Comparison of ENCODE assay signal across 11 mouse cellular contexts in the genomic region with DNA sequence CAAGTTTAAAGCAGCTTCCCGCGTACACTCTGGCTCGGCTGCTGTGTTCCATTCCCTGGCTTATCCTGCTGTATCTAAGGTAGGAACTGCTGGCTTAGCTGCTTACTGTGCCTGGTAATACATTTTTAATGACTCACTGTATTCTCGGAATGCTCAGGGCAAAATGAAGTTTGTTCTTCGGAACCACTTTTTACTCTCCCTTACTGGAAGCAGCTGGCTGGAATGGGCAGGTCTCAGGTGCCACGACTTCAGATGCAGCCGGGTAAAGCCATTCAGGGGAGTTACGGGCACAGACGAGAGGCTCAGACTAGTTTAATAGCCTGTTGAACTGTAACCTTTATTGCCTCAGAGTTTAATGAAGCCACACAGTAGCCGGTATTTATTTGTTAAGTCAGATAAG. TPM values are rescaled to one million over a fixed set of nuclear protein-coding genes. Genes with fewer than 3 reads are reported as not detected.
A peak's percentile ranks its signal among the peaks of the same experiment; 100 is the strongest.
DNase-seq lines count a peak whose midpoint lies in the region; ATAC-seq lines count a peak whose summit lies in the region.
"Had no signal": no experiment of that assay in that cellular context is flagged by ENCODE, and none has a peak within 500 bp of the region (broad histone marks: within the 10 kb centered on the region; RNA-seq: fewer than 3 reads in every experiment).

No protein-coding gene starts in this region.

- no peak for DNase-seq in heart, adult 8-10 months (ENCODE audit: low spot score)
- peak; percentile 28 for DNase-seq in midbrain, embryonic 14.5 days
- DNase-seq in midbrain, embryonic 11.5 days (ENCODE audit: low spot score, missing footprints) = no peak
- no peak for DNase-seq in thymus, postnatal 14 days
- DNase-seq in layer of hippocampus, adult 8-10 months (ENCODE audit: low spot score in 2 of 2) = no peak
- DNase-seq: adrenal gland, postnatal 36 days had no signal

- H3K9me3 ChIP-seq in heart, embryonic 14.5 days (ENCODE audit: control insufficient read depth, low read length) = no peaks in the 10 kb centered on the region
- no peaks in the 10 kb centered on the region for H3K9me3 ChIP-seq in midbrain, embryonic 14.5 days (ENCODE audit: control insufficient read depth, low read length)
- no peaks in the 10 kb centered on the region for H3K9me3 ChIP-seq in midbrain, embryonic 11.5 days (ENCODE audit: control insufficient read depth, low read length)
- H3K9me3 ChIP-seq in kidney, embryonic 16.5 days (ENCODE audit: low read length) = no peaks in the 10 kb centered on the region
- no peaks in the 10 kb centered on the region for H3K9me3 ChIP-seq in stomach, embryonic 16.5 days (replicated peaks; ENCODE audit: control insufficient read depth, low read length)
- H3K9me3 ChIP-seq: limb, embryonic 12.5 days had no signal

- WGBS in heart, embryonic 14.5 days = 70% methylated on average over 10 of the region's 10 CpGs
- 75% methylated on average over 10 of the region's 10 CpGs for WGBS in midbrain, embryonic 14.5 days
- WGBS in midbrain, embryonic 11.5 days = 85% methylated on average over 10 of the region's 10 CpGs
- WGBS in kidney, embryonic 16.5 days = 55% methylated on average over 10 of the region's 10 CpGs
- WGBS in stomach, embryonic 16.5 days = 66% methylated on average over 10 of the region's 10 CpGs

- no peaks in the 10 kb centered on the region for H3K36me3 ChIP-seq in heart, embryonic 14.5 days (ENCODE audit: control insufficient read depth, insufficient read depth, low read length)
- H3K36me3 ChIP-seq in midbrain, embryonic 14.5 days (ENCODE audit: control insufficient read depth, insufficient read depth, low read length) = no peaks in the 10 kb centered on the region
- no peaks in the 10 kb centered on the region for H3K36me3 ChIP-seq in midbrain, embryonic 11.5 days (ENCODE audit: control insufficient read depth, insufficient read depth, low read length)
- no peaks in the 10 kb centered on the region for H3K36me3 ChIP-seq in kidney, embryonic 16.5 days (ENCODE audit: insufficient read depth, low read length)
- no peaks in the 10 kb centered on the region for H3K36me3 ChIP-seq in stomach, embryonic 16.5 days (ENCODE audit: control insufficient read depth, insufficient read depth, low read length)

- H3K4me2 ChIP-seq in heart, embryonic 14.5 days (ENCODE audit: low read length) = no peak overlapping the region
- no peak overlapping the region for H3K4me2 ChIP-seq in midbrain, embryonic 14.5 days (ENCODE audit: low read length)
- H3K4me2 ChIP-seq in midbrain, embryonic 11.5 days = no peak overlapping the region
- H3K4me2 ChIP-seq in kidney, embryonic 16.5 days (replicated peaks; ENCODE audit: low read depth, low read length) = no peak overlapping the region
- H3K4me2 ChIP-seq in stomach, embryonic 16.5 days (ENCODE audit: low read depth, low read length) = no peak overlapping the region
- H3K4me2 ChIP-seq: limb, embryonic 12.5 days had no signal

- ATAC-seq in heart, embryonic 14.5 days (ENCODE audit: insufficient number of reproducible peaks, insufficient read depth, low FRiP score, low read depth) = no peak
- ATAC-seq in midbrain, embryonic 14.5 days (ENCODE audit: low FRiP score, low TSS enrichment) = no peak
- ATAC-seq in midbrain, embryonic 11.5 days (ENCODE audit: low FRiP score) = no peak
- peak; percentile 82 for ATAC-seq in kidney, embryonic 16.5 days (ENCODE audit: low FRiP score, low TSS enrichment)
- ATAC-seq in stomach, embryonic 16.5 days (ENCODE audit: insufficient read depth, low FRiP score) = no peak
- ATAC-seq: CD4-positive, CD25-positive, alpha-beta regulatory T cell, adult 4 months had no signal

- H3K4me3 ChIP-seq in heart, embryonic 14.5 days (ENCODE audit: control insufficient read depth in 1 of 2, insufficient read depth in 1 of 2, low read depth in 1 of 2, low read length in 2 of 2) = no peak overlapping the region
- H3K4me3 ChIP-seq in midbrain, embryonic 14.5 days (replicated peaks; ENCODE audit: low read depth, low read length) = no peak overlapping the region
- no peak overlapping the region for H3K4me3 ChIP-seq in midbrain, embryonic 11.5 days (ENCODE audit: low read depth, low read length)
- no peak overlapping the region for H3K4me3 ChIP-seq in kidney, embryonic 16.5 days (ENCODE audit: low read length)
- no peak overlapping the region for H3K4me3 ChIP-seq in stomach, embryonic 16.5 days (replicated peaks; ENCODE audit: low read length)
- H3K4me3 ChIP-seq: limb, embryonic 12.5 days had no signal

- H3K9ac ChIP-seq in heart, embryonic 14.5 days (ENCODE audit: low read length) = no peak overlapping the region
- H3K9ac ChIP-seq in midbrain, embryonic 14.5 days (replicated peaks; ENCODE audit: low read length) = no peak overlapping the region
- no peak overlapping the region for H3K9ac ChIP-seq in midbrain, embryonic 11.5 days (ENCODE audit: low read length)
- H3K9ac ChIP-seq in kidney, embryonic 16.5 days (replicated peaks; ENCODE audit: low read length) = no peak overlapping the region
- H3K9ac ChIP-seq in stomach, embryonic 16.5 days (ENCODE audit: low read length) = no peak overlapping the region
- H3K9ac ChIP-seq: limb, embryonic 12.5 days had no signal

- peaks cover 19 to 32% of the 10 kb centered on the region in 2 experiments for H3K4me1 ChIP-seq in heart, embryonic 14.5 days (ENCODE audit: control insufficient read depth in 2 of 2, insufficient read depth in 2 of 2, low read length in 2 of 2)
- no peaks in the 10 kb centered on the region for H3K4me1 ChIP-seq in midbrain, embryonic 14.5 days (ENCODE audit: control insufficient read depth, insufficient read depth, low read length)
- no peaks in the 10 kb centered on the region; the same call in 1 of the 2 replicates for H3K4me1 ChIP-seq in midbrain, embryonic 11.5 days (ENCODE audit: control insufficient read depth, insufficient read depth, low read length)
- peaks cover 3% of the 10 kb centered on the region; the same call in 1 of the 2 replicates for H3K4me1 ChIP-seq in kidney, embryonic 16.5 days (ENCODE audit: insufficient read depth, low read length)
- peaks cover 9% of the 10 kb centered on the region for H3K4me1 ChIP-seq in stomach, embryonic 16.5 days (ENCODE audit: control insufficient read depth, insufficient read depth, low read length)

- peak overlapping the region; percentile 57 to 69 for H3K27ac ChIP-seq in heart, embryonic 14.5 days (replicated peaks in 1 of 2; ENCODE audit: control insufficient read depth in 1 of 2, insufficient read depth in 1 of 2, low read depth in 2 of 2, low read length in 2 of 2)
- no peak overlapping the region for H3K27ac ChIP-seq in midbrain, embryonic 14.5 days (replicated peaks; ENCODE audit: low read depth, low read length)
- H3K27ac ChIP-seq in midbrain, embryonic 11.5 days (ENCODE audit: low read depth, low read length) = no peak overlapping the region
- H3K27ac ChIP-seq in kidney, embryonic 16.5 days (ENCODE audit: low read length) = peak overlapping the region; percentile 69
- 0 out of 2 replicates have a peak overlapping the region, but pooled peaks have one; percentile 0 for H3K27ac ChIP-seq in stomach, embryonic 16.5 days (ENCODE audit: low read length)

- H3K27me3 ChIP-seq in heart, embryonic 14.5 days (ENCODE audit: control insufficient read depth, insufficient read depth, low read length) = no peaks in the 10 kb centered on the region
- H3K27me3 ChIP-seq in midbrain, embryonic 14.5 days (ENCODE audit: control insufficient read depth, insufficient read depth, low read length) = no peaks in the 10 kb centered on the region
- no peaks in the 10 kb centered on the region; the same call in 1 of the 2 replicates for H3K27me3 ChIP-seq in midbrain, embryonic 11.5 days (ENCODE audit: control insufficient read depth, insufficient read depth, low read length)
- no peaks in the 10 kb centered on the region for H3K27me3 ChIP-seq in kidney, embryonic 16.5 days (ENCODE audit: insufficient read depth, low read length)
- H3K27me3 ChIP-seq in stomach, embryonic 16.5 days (ENCODE audit: control insufficient read depth, insufficient read depth, low read length) = no peaks in the 10 kb centered on the region
- H3K27me3 ChIP-seq: limb, embryonic 12.5 days had no signal

RNA-seq across cellular contexts. Expression of a gene that starts 14.1 kb away (rescaled TPM):
- 27.2 and 28.5 TPM in 2 replicates for polyA plus RNA-seq in heart, embryonic 14.5 days (2014; fragmentation: Nextera tagmentation; extraction: Ambion mirVana)
- total RNA-seq in heart, adult 8-10 months (2022) = 10 to 100 TPM; 21.3 to 22.2 (median 21.8) TPM
- 28.3 and 28.9 TPM in 2 replicates for polyA plus RNA-seq in midbrain, embryonic 14.5 days (2014; fragmentation: Nextera tagmentation; extraction: Ambion mirVana)
- polyA plus RNA-seq in midbrain, embryonic 11.5 days (2014; fragmentation: Nextera tagmentation; extraction: Ambion mirVana) = 25.3 and 26.8 TPM in 2 replicates
- 31.0 and 31.8 TPM in 2 replicates for polyA plus RNA-seq in kidney, embryonic 16.5 days (2015; fragmentation: Nextera tagmentation; extraction: Ambion mirVana)
- polyA plus RNA-seq in stomach, embryonic 16.5 days (2015; fragmentation: Nextera tagmentation; extraction: Ambion mirVana) = 34.3 and 39.2 TPM in 2 replicates
- 10 to 100 TPM; 21.5 to 24.6 (median 21.8) TPM for total RNA-seq in layer of hippocampus, adult 8-10 months (2022)

RNA-seq across cellular contexts. Expression of a gene that starts 17.5 kb away (rescaled TPM):
- polyA plus RNA-seq in heart, embryonic 14.5 days (2014; fragmentation: Nextera tagmentation; extraction: Ambion mirVana) = 16.7 and 19.4 TPM in 2 replicates
- total RNA-seq in heart, adult 8-10 months (2022) = 1 to 10 TPM; 4.0 to 5.4 (median 4.7) TPM
- polyA plus RNA-seq in midbrain, embryonic 14.5 days (2014; fragmentation: Nextera tagmentation; extraction: Ambion mirVana) = 27.7 and 29.4 TPM in 2 replicates
- 29.9 and 30.0 TPM in 2 replicates for polyA plus RNA-seq in midbrain, embryonic 11.5 days (2014; fragmentation: Nextera tagmentation; extraction: Ambion mirVana)
- 56.6 and 64.3 TPM in 2 replicates for polyA plus RNA-seq in kidney, embryonic 16.5 days (2015; fragmentation: Nextera tagmentation; extraction: Ambion mirVana)
- 30.3 and 33.8 TPM in 2 replicates for polyA plus RNA-seq in stomach, embryonic 16.5 days (2015; fragmentation: Nextera tagmentation; extraction: Ambion mirVana)
- 10 to 100 TPM; 25.4 to 31.7 (median 28.6) TPM for total RNA-seq in layer of hippocampus, adult 8-10 months (2022)

RNA-seq across cellular contexts. Expression of a gene that starts 46.0 kb away (rescaled TPM):
- 10.2 and 10.8 TPM in 2 replicates for polyA plus RNA-seq in heart, embryonic 14.5 days (2014; fragmentation: Nextera tagmentation; extraction: Ambion mirVana)
- 10 to 100 TPM in 1 of 4 experiments, 1 to 10 TPM in 3; 9.0 to 10.0 (median 10.0) TPM for total RNA-seq in heart, adult 8-10 months (2022)
- 19.9 and 25.4 TPM in 2 replicates for polyA plus RNA-seq in midbrain, embryonic 14.5 days (2014; fragmentation: Nextera tagmentation; extraction: Ambion mirVana)
- 16.4 and 18.2 TPM in 2 replicates for polyA plus RNA-seq in midbrain, embryonic 11.5 days (2014; fragmentation: Nextera tagmentation; extraction: Ambion mirVana)
- polyA plus RNA-seq in kidney, embryonic 16.5 days (2015; fragmentation: Nextera tagmentation; extraction: Ambion mirVana) = 13.9 and 14.3 TPM in 2 replicates
- 10.8 and 11.5 TPM in 2 replicates for polyA plus RNA-seq in stomach, embryonic 16.5 days (2015; fragmentation: Nextera tagmentation; extraction: Ambion mirVana)
- total RNA-seq in layer of hippocampus, adult 8-10 months (2022) = 10 to 100 TPM; 18.5 to 22.8 (median 22.0) TPM

Comparison
In these comparisons a context has a peak if more than half of its experiments do, and no peak if none do; other contexts are left out.
1. H3K27ac ChIP-seq: peak in heart, embryonic 14.5 days (2 of 2), kidney, embryonic 16.5 days (single experiment) and stomach, embryonic 16.5 days (single experiment); none in midbrain, embryonic 14.5 days (single experiment) and midbrain, embryonic 11.5 days (single experiment).